Mouse (Mus musculus) central nervous system, embryonic 18 days (tissue): Measurements from ENCODE around the gene Rbm39. TPM values are rescaled to one million over a fixed set of nuclear protein-coding genes. Genes with fewer than 3 reads are reported as not detected.

Source experiments
- polyA plus RNA-seq: library from polyadenylated mRNA; depleted of rRNA; stranded (reverse); fragments of >200 nt; gene quantifications from 2 replicates; pipeline ENCODE4 v1.2.3, GENCODE M21; 2012; rRNA removed

Rbm39 gene
- 153 TPM in 2 replicates for polyA plus RNA-seq

GRCm38 (mm10) chr2:156180094-156180821, at the start of gene Rbm39:
TSS of gene Rbm39 (minus strand) at chr2:156180238.

GRCm38 (mm10) chr2:156196302-156197128, 16.5 kb upstream of the Rbm39 start, which contains the start of gene Phf20:
TSS of gene Phf20 (plus strand) at chr2:156196466.

GRCm38 (mm10) chr2:156143953-156144724, 35.9 kb downstream of the Rbm39 start, which contains the start of the genes Romo1 and Nfs1:
TSS of gene Romo1 (plus strand) at chr2:156144039.
TSS of gene Nfs1 (minus strand) at chr2:156144186.

GRCm38 (mm10) chr2:156126992-156127391, 53.0 kb downstream of the Rbm39 start, which contains the start of gene Gm28036:
TSS of gene Gm28036 (minus strand) at chr2:156127092.

DNA sequence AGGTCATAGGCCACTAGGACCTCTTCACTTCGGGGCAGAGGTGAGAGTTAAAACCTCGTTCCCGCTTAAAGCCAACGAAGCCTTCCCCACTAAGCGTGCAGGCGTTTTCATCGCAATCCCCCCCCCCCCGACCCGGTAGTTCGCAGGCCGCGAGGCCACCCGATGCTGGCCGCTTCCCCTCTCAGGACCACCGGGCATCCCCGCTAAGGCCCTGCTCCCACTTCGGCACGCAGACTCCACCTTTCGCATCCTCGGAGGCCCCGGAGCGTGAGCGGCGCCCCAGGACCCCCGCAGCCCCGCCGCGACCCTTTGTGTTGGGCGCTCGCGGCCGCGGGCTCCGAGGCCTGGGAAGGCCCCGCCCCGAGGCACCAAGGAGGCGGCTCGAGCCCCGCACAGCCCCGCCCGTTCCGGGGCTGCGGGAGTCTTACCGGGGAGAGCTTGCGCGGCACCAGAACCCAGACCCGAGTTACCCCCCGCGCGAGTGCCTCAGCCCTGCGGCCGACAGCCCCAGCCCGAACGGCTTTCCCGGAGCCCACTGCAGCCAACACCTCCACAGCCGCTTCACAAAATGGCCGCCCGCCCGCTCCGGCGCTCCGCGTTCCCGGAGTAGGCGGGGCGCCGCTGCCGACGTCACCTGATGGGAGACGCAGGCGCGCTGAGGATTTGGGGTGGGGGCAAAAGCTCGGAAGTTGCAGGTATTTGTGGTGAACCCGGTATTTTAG, 68.5 kb downstream of the Rbm39 start, which contains the start of the genes Cpne1 and Rbm12:
Gene Cpne1 (minus strand): TSS at position 608 of the 722 bp plus-strand sequence.
Gene Rbm12 (minus strand): TSS at position 621 of the 722 bp plus-strand sequence.

Other genes starting within 250 kb of the Rbm39 start
- gene Uqcc1, start 249.9 kb downstream of the Rbm39 start, polyA plus RNA-seq: 52.4 and 54.0 TPM in 2 replicates
- gene Gm15557, start 239.5 kb downstream of the Rbm39 start, polyA plus RNA-seq: not detected in 2 replicates
- 1.2 and 1.6 TPM in 2 replicates for gene Gdf5, start 234.9 kb downstream of the Rbm39 start, polyA plus RNA-seq
- gene Cep250, start 223.8 kb downstream of the Rbm39 start, polyA plus RNA-seq: 20.5 and 20.6 TPM in 2 replicates
- gene 6430550D23Rik, start 172.3 kb downstream of the Rbm39 start, polyA plus RNA-seq: 2.8 and 3.5 TPM in 2 replicates
- 477 and 481 TPM in 2 replicates for gene Ergic3, start 172.2 kb downstream of the Rbm39 start, polyA plus RNA-seq
- 0.04 and 0.12 TPM in 2 replicates for gene Fer1l4, start 127.3 kb downstream of the Rbm39 start, polyA plus RNA-seq
- gene Spag4, start 115.1 kb downstream of the Rbm39 start, polyA plus RNA-seq: 8.9 and 9.7 TPM in 2 replicates
- gene Cpne1, start 68.3 kb downstream of the Rbm39 start, polyA plus RNA-seq: 58.3 and 63.6 TPM in 2 replicates
- 15.9 and 19.6 TPM in 2 replicates for gene Rbm12, start 68.3 kb downstream of the Rbm39 start, polyA plus RNA-seq
- gene Gm28036, start 53.1 kb downstream of the Rbm39 start, polyA plus RNA-seq: 4.6 and 7.3 TPM in 2 replicates
- gene Romo1, start 36.2 kb downstream of the Rbm39 start, polyA plus RNA-seq: 398 and 404 TPM in 2 replicates
- 42.8 and 44.2 TPM in 2 replicates for gene Nfs1, start 36.1 kb downstream of the Rbm39 start, polyA plus RNA-seq
- gene Phf20, start 16.2 kb upstream of the Rbm39 start, polyA plus RNA-seq: 32.9 and 34.0 TPM in 2 replicates
- gene Cnbd2, start 132.1 kb upstream of the Rbm39 start, polyA plus RNA-seq: 4.8 and 5.1 TPM in 2 replicates
- 106 and 121 TPM in 2 replicates for gene Scand1, start 132.5 kb upstream of the Rbm39 start, polyA plus RNA-seq
- 97.3 and 116 TPM in 2 replicates for gene Epb41l1, start 240.7 kb upstream of the Rbm39 start, polyA plus RNA-seq